Mouse (Mus musculus) limb, embryonic 15.5 days (tissue): Measurements from ENCODE around the gene Nemp1. TPM values are rescaled to one million over a fixed set of nuclear protein-coding genes. Genes with fewer than 3 reads are reported as not detected.

Source experiments
- ATAC-seq: fragments of 200-750 bp; cut with Nextera tagmentation; 2 replicates; pipeline ENCODE4 v1.8.0; 2017; ENCODE audit warnings: low read depth, moderate TSS enrichment; ENCODE audit not compliant: insufficient number of reproducible peaks, low FRiP score, low TSS enrichment
- H3K27ac ChIP-seq: fragments of 300-500 bp; sonication (generic); 2 replicates; pipeline ENCODE4 v1.5.1; 2015; ENCODE audit warnings: moderate library complexity, mild to moderate bottlenecking, inconsistent platforms
- H3K27me3 ChIP-seq: fragments of 300-500 bp; sonication (generic); 2 replicates; pipeline ENCODE4 v1.6.1; 2015; ENCODE audit warnings: inconsistent platforms
- H3K36me3 ChIP-seq: fragments of 300-500 bp; sonication (generic); 2 replicates; pipeline ENCODE4 v1.6.1; 2015; ENCODE audit warnings: inconsistent platforms
- H3K4me1 ChIP-seq: fragments of 300-500 bp; sonication (generic); 2 replicates; pipeline ENCODE4 v1.6.1; 2015; ENCODE audit warnings: inconsistent platforms
- H3K4me2 ChIP-seq: fragments of 300-500 bp; sonication (generic); 2 replicates; pipeline ENCODE4 v1.6.1; 2015; ENCODE audit warnings: mild to moderate bottlenecking, inconsistent platforms
- H3K4me3 ChIP-seq: fragments of 300-500 bp; sonication (generic); 2 replicates; pipeline ENCODE4 v1.5.1; 2015; ENCODE audit warnings: mild to moderate bottlenecking, inconsistent platforms
- H3K9ac ChIP-seq: fragments of 300-500 bp; sonication (generic); 2 replicates; pipeline ENCODE4 v1.6.1; 2015; ENCODE audit warnings: inconsistent platforms
- H3K9me3 ChIP-seq: fragments of 300-500 bp; sonication (generic); 2 replicates; pipeline ENCODE4 v1.6.1; 2016; ENCODE audit warnings: inconsistent platforms
- WGBS: fragments of 180-500 bp; shearing (Covaris S2); methylation state at CpG from one replicate; pipeline ENCODE4 v1.1.7; 2015; 5-methylcytosine and 5-hydroxymethylcytosine counted together
- polyA plus RNA-seq: library from polyadenylated mRNA; unstranded; fragments of >200 nt; fragmentation: Nextera tagmentation; extraction: Ambion mirVana; gene quantifications from 2 replicates; pipeline ENCODE4 v1.2.1, GENCODE M21; 2015

Nemp1 gene
- polyA plus RNA-seq, 1 experiment from 2014 or later, result 8.5 TPM

- Histone ChIP-seq H3K9ac (no peak overlapping the region), H3K4me3 (no peak overlapping the region), H3K27ac (no peak overlapping the region), H3K9me3 (no peaks in the 10 kb centered on the region), H3K36me3 (peaks cover 14% of the 10 kb centered on the region), H3K4me1 (peaks cover 22% of the 10 kb centered on the region), H3K27me3 (no peaks in the 10 kb centered on the region), H3K4me2 (no peak overlapping the region)
- 22% methylated on average over 2 of the region's 2 CpGs for WGBS
- ATAC-seq, result no peak
Observed at GRCm38 (mm10) chr10:127737552-127737951, 70.9 kb downstream of the Nemp1 start.

DNA sequence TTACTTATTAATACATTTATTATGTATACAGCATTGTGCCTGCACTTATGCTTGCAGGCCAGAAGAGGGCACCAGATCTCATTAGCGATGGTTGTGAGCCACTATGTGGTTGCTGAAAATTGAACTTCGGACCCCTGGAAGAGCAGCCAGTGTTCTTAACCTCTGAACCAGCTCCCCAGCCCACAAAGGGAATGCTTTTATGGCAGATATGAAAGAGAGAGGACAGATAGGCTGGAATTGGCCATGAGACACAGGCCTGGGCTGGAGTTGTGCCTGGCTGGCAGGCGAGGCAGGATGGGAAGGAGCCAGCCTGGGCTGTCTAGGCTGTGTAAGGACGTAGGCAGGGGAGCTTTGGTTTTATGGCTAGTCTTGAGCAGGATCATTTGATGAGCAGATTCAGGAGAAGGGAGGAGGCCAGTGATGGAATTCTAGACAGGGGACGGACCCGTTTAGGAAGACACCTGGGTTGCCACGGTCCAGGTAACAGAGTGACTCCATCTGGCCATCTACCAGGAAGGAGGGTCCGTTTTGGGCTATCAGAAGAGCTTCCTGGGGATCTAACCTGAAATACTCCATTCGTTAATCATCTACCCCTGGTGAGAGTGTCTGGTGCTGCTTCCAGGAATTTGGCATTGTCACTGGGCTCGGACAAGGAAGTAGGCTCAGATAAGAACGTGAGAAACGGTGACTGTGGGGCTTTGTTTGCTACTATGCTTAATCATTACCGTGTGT lies 71.6 kb downstream of the Nemp1 start:
- no peaks in the 10 kb centered on the region for H3K27me3 ChIP-seq
- peak overlapping the region; percentile 98; the same call in 1 of the 2 replicates for H3K4me3 ChIP-seq
- WGBS, result 41% methylated on average over 13 of the region's 13 CpGs
- no peak overlapping the region for H3K27ac ChIP-seq
- peaks cover 22% of the 10 kb centered on the region for H3K4me1 ChIP-seq
- no peak for ATAC-seq
- peaks cover 22% of the 10 kb centered on the region for H3K36me3 ChIP-seq
- H3K4me2 ChIP-seq, result no peak overlapping the region; the same call in 1 of the 2 replicates
- H3K9me3 ChIP-seq, result no peaks in the 10 kb centered on the region
- no peak overlapping the region for H3K9ac ChIP-seq

DNA sequence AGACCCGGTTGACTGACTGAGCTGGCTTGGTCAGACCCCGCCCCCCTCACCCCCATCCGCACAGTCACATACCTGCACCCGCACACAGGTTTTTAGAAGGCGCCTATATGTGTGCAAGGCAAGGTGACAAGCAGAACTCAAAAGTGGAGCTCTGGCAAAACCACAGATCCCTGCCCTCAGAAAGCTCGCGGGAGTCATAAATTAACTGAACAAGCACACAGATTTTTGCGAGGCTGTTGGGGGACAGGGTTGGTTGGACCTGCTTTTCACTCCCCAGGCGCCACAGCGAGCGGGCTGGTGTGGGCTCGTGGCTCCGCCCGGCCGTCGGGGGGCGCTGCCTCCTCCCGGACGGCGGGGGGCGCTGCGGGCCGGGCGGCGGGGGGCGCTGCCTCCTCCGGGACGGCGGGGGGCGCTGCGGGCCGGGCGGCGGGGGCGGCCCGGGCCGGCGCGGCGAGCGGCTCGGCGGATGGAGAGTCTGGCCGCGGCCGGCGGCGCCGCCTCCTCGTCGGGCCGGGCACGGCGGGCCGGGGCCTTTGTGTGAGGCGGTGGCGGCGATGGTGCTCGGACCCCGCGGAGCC lies 72.5 kb downstream of the Nemp1 start, which contains the start of gene Zbtb39:
Gene Zbtb39 (plus strand): TSS at position 456 of the 578 bp plus-strand sequence.
- peak within 1 kb of the TSS; percentile 85 for H3K27ac ChIP-seq
- H3K9me3 ChIP-seq, result no peaks in the 10 kb centered on the region
- peaks cover 22% of the 10 kb centered on the region for H3K4me1 ChIP-seq
- WGBS, result under 1% methylated on average over 47 of the region's 61 CpGs
- peak; percentile 74 for ATAC-seq
- H3K4me2 ChIP-seq, result peak within 1 kb of the TSS; percentile 68
- H3K9ac ChIP-seq, result peak within 1 kb of the TSS; percentile 92
- peak within 1 kb of the TSS; percentile 98 for H3K4me3 ChIP-seq
- no peaks in the 10 kb centered on the region for H3K27me3 ChIP-seq
- peaks cover 30% of the 10 kb centered on the region for H3K36me3 ChIP-seq

GRCm38 (mm10) chr10:127739661-127740161 lies 73.0 kb downstream of the Nemp1 start:
- ATAC-seq, result no peak
- WGBS, result under 1% methylated on average over 55 of the region's 55 CpGs
- no peaks in the 10 kb centered on the region for H3K9me3 ChIP-seq
- peak overlapping the region; percentile 85 for H3K27ac ChIP-seq
- H3K9ac ChIP-seq, result peak overlapping the region; percentile 92
- H3K4me3 ChIP-seq, result peak overlapping the region; percentile 98
- H3K27me3 ChIP-seq, result no peaks in the 10 kb centered on the region
- peaks cover 36% of the 10 kb centered on the region for H3K36me3 ChIP-seq
- H3K4me2 ChIP-seq, result peak overlapping the region; percentile 68
- H3K4me1 ChIP-seq, result peaks cover 22% of the 10 kb centered on the region

DNA sequence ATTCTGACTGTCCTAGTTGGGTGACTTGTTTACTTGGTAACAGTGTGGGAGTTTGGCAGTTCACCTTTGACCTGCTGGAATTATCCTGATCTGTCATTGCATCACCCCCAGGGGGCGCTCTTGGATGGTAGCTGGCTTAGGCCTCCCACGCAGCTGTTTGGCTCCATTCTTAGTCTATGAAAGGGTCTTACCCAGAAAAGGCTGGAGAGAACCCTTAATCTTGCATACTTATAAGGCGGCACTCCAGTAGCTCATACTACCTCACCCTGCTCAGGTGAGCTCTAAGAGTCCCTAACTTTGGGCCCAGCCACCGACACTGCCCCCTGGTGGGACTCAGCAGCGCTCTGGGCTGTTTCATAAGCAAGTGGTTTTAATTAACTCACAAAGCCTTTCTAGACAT lies 78.0 kb downstream of the Nemp1 start:
- H3K4me3 ChIP-seq, result no peak overlapping the region
- peaks cover 19% of the 10 kb centered on the region for H3K4me1 ChIP-seq
- no peak overlapping the region for H3K9ac ChIP-seq
- no peaks in the 10 kb centered on the region for H3K9me3 ChIP-seq
- peaks cover 66% of the 10 kb centered on the region for H3K36me3 ChIP-seq
- WGBS, result 60% methylated on average over 5 of the region's 5 CpGs
- H3K27ac ChIP-seq, result no peak overlapping the region
- no peak for ATAC-seq
- H3K4me2 ChIP-seq, result no peak overlapping the region
- no peaks in the 10 kb centered on the region for H3K27me3 ChIP-seq

DNA sequence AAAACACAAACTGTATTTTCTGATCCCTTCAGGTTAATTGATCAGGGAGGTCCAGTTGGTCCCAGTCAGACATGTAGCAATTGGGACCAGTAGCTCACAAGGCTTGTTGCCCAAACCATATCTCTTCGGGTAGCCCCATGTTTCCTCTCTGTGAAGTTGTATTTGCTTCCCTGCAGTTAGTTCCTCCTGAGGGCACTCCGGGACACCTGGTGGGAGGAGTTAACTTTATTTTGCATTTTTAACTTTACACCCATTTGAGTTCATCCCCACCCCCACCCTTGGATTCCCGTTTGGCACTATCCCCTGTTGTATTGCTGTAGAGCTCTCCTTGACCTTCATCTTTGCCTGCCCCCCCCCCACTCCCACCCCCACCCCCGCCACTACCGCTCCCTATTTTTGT lies 79.2 kb downstream of the Nemp1 start:
- no peak overlapping the region for H3K9ac ChIP-seq
- peaks cover 66% of the 10 kb centered on the region for H3K36me3 ChIP-seq
- no peak for ATAC-seq
- H3K27me3 ChIP-seq, result no peaks in the 10 kb centered on the region
- 70% methylated on average over 5 of the region's 5 CpGs for WGBS
- no peak overlapping the region for H3K4me3 ChIP-seq
- no peaks in the 10 kb centered on the region for H3K9me3 ChIP-seq
- H3K4me1 ChIP-seq, result peaks cover 9% of the 10 kb centered on the region
- no peak overlapping the region for H3K27ac ChIP-seq
- no peak overlapping the region for H3K4me2 ChIP-seq

GRCm38 (mm10) chr10:127747254-127747653 lies 80.6 kb downstream of the Nemp1 start:
- Histone ChIP-seq H3K4me3 (no peak overlapping the region), H3K27ac (no peak overlapping the region), H3K9me3 (no peaks in the 10 kb centered on the region), H3K4me2 (no peak overlapping the region), H3K4me1 (peaks cover 7% of the 10 kb centered on the region; the same call in 1 of the 2 replicates), H3K9ac (no peak overlapping the region), H3K36me3 (peaks cover 55% of the 10 kb centered on the region), H3K27me3 (no peaks in the 10 kb centered on the region)
- ATAC-seq, result no peak
- WGBS, result 82% methylated on average over 8 of the region's 8 CpGs

- H3K36me3 ChIP-seq, result peaks cover 37% of the 10 kb centered on the region
- no peaks in the 10 kb centered on the region for H3K27me3 ChIP-seq
- H3K4me3 ChIP-seq, result no peak overlapping the region
- no peak for ATAC-seq
- 10% methylated on average over 7 of the region's 8 CpGs for WGBS
- H3K9ac ChIP-seq, result no peak overlapping the region
- H3K4me1 ChIP-seq, result peaks cover 7% of the 10 kb centered on the region; the same call in 1 of the 2 replicates
- no peaks in the 10 kb centered on the region for H3K9me3 ChIP-seq
- no peak overlapping the region for H3K27ac ChIP-seq
- H3K4me2 ChIP-seq, result no peak overlapping the region
Observed at GRCm38 (mm10) chr10:127748847-127749612, 82.3 kb downstream of the Nemp1 start.

- H3K4me1 ChIP-seq, result peaks cover 7% of the 10 kb centered on the region; the same call in 1 of the 2 replicates
- WGBS, result 55% methylated on average over 24 of the region's 24 CpGs
- no peak overlapping the region for H3K9ac ChIP-seq
- no peaks in the 10 kb centered on the region for H3K27me3 ChIP-seq
- ATAC-seq, result no peak
- no peak overlapping the region for H3K27ac ChIP-seq
- peak overlapping the region; percentile 25; the same call in 1 of the 2 replicates for H3K4me2 ChIP-seq
- peaks cover 25% of the 10 kb centered on the region for H3K36me3 ChIP-seq
- no peaks in the 10 kb centered on the region for H3K9me3 ChIP-seq
- H3K4me3 ChIP-seq, result no peak overlapping the region
Observed at GRCm38 (mm10) chr10:127750136-127750777, 83.6 kb downstream of the Nemp1 start.
